Mouse (Mus musculus) hindbrain, embryonic 14.5 days (tissue): ENCODE measurements at regions not wholly inside any gene's neighbourhood (a gene's known extent, or its start where the extent isn't known, plus 50 kb on each side); places are given as distances from the start of the nearest gene placed in this dataset.

Experiments
- ATAC-seq: fragments of 200-750 bp; cut with Nextera tagmentation; 2 replicates; pipeline ENCODE4 v1.8.0; 2017; ENCODE audit warnings: moderate number of reproducible peaks, mild to moderate bottlenecking, moderate TSS enrichment, moderate library complexity; ENCODE audit not compliant: low FRiP score
- DNase-seq: peaks from one replicate; pipeline ENCODE4 v3.0.0-alpha.2; 2015; ENCODE audit warnings: low spot score
- H3K27ac ChIP-seq: fragments of 300-500 bp; sonication (generic); 2 replicates; pipeline ENCODE4 v1.5.1; 2014; ENCODE audit warnings: mild to moderate bottlenecking, moderate library complexity
- H3K27me3 ChIP-seq: fragments of 300-500 bp; sonication (generic); 2 replicates; pipeline ENCODE4 v1.6.1; 2014; ENCODE audit warnings: mild to moderate bottlenecking, low read length, mixed read lengths; ENCODE audit not compliant: control insufficient read depth, insufficient read depth
- H3K36me3 ChIP-seq: fragments of 300-500 bp; sonication (generic); replicated peaks from 2 replicates; pipeline ENCODE4 v1.6.1; 2014; ENCODE audit not compliant: control insufficient read depth, insufficient read depth
- H3K4me1 ChIP-seq: fragments of 300-500 bp; sonication (generic); replicated peaks from 2 replicates; pipeline ENCODE4 v1.6.1; 2014; ENCODE audit warnings: antibody characterized with exemption, low read length, mixed read lengths; ENCODE audit not compliant: control insufficient read depth, insufficient read depth
- H3K4me2 ChIP-seq: fragments of 300-500 bp; sonication (generic); replicated peaks from 2 replicates; pipeline ENCODE4 v1.6.1; 2014; ENCODE audit warnings: mild to moderate bottlenecking, moderate library complexity
- H3K4me3 ChIP-seq: fragments of 300-500 bp; sonication (generic); replicated peaks from 2 replicates; pipeline ENCODE4 v1.5.1; 2014; ENCODE audit warnings: mild to moderate bottlenecking, low read length
- H3K9ac ChIP-seq: fragments of 300-500 bp; sonication (generic); 2 replicates; pipeline ENCODE4 v1.6.1; 2014
- H3K9me3 ChIP-seq: fragments of 300-500 bp; sonication (generic); 2 replicates; pipeline ENCODE4 v1.6.1; 2016; ENCODE audit warnings: low read length; ENCODE audit not compliant: control insufficient read depth
- WGBS: fragments of 180-500 bp; shearing (Covaris S2); extraction: QIAGEN DNeasy Blood & Tissue Kit; methylation state at CpG from one replicate; pipeline ENCODE4 v1.1.7; 2014; 5-methylcytosine and 5-hydroxymethylcytosine counted together

DNA sequence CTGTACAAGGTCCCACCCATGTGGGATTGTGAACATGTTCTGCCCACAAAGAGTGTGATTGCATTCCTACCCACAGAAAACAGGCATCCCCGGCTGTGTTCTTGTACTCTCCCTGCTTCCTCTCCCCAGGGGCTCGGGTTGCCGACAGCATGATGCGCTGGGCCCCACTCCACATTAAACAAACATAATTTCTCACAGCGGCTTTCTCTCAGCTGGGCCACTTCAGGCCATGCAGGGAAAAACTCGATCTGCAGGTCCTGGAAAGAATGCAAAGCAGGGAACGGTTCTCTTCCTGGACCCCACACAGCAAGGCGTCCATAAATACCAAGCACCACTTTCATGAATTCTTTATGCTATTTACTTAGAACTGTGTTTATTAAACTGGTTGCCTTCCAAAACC lies 152.7 kb upstream of the Fam19a5 start:
- no peak overlapping the region for H3K27ac ChIP-seq
- ATAC-seq (no peak), DNase-seq (no peak)
- no peaks in the 10 kb centered on the region for H3K27me3 ChIP-seq
- H3K4me1 ChIP-seq: no peaks in the 10 kb centered on the region
- no peak overlapping the region for H3K4me2 ChIP-seq
- no peak overlapping the region for H3K9ac ChIP-seq
- H3K4me3 ChIP-seq: no peak overlapping the region
- H3K36me3 ChIP-seq: no peaks in the 10 kb centered on the region
- 37% methylated on average over 8 of the region's 8 CpGs for WGBS
- H3K9me3 ChIP-seq: no peaks in the 10 kb centered on the region

- Histone ChIP-seq H3K4me3 (no peak overlapping the region), H3K27me3 (no peaks in the 10 kb centered on the region), H3K27ac (no peak overlapping the region), H3K4me1 (no peaks in the 10 kb centered on the region), H3K9me3 (no peaks in the 10 kb centered on the region), H3K9ac (no peak overlapping the region), H3K36me3 (no peaks in the 10 kb centered on the region), H3K4me2 (no peak overlapping the region)
- WGBS: 57% methylated on average over 4 of the region's 4 CpGs
- DNase-seq: no peak
- no peak for ATAC-seq
Observed at GRCm38 (mm10) chr15:87398396-87398795, 145.7 kb upstream of the Fam19a5 start.

- Histone ChIP-seq H3K27me3 (no peaks in the 10 kb centered on the region), H3K4me3 (no peak overlapping the region), H3K9ac (no peak overlapping the region), H3K4me2 (no peak overlapping the region), H3K36me3 (no peaks in the 10 kb centered on the region), H3K27ac (no peak overlapping the region), H3K4me1 (no peaks in the 10 kb centered on the region), H3K9me3 (no peaks in the 10 kb centered on the region)
- WGBS: 86% methylated on average over 5 of the region's 5 CpGs
- no peak for DNase-seq
- ATAC-seq: no peak
Observed at GRCm38 (mm10) chr15:87405689-87406088, 138.4 kb upstream of the Fam19a5 start.

DNA sequence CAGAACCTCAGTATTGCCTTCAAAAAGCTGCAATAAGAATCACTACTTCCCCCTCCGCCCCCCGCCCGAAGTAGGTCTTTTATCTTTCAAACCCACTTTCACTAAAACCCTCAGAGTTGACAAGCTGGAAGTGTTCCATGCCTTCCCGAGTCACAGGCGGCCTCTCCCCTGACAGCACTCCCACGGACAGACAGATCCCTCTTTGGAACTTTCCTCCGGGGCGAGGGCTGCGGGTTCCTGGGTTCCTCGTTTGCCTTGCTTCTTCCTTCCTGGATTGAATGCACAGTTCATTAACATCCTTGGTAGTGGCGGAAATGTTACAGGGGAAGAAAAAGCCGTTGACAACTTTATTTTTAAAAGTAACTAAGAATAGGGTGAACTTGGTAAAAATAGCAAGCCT lies 132.1 kb upstream of the Fam19a5 start:
- 71% methylated on average over 12 of the region's 12 CpGs for WGBS

GRCm38 (mm10) chr15:87415996-87416395 lies 128.1 kb upstream of the Fam19a5 start:
- Histone ChIP-seq H3K27me3 (no peaks in the 10 kb centered on the region), H3K9me3 (no peaks in the 10 kb centered on the region), H3K4me1 (no peaks in the 10 kb centered on the region), H3K36me3 (no peaks in the 10 kb centered on the region), H3K4me2 (no peak overlapping the region), H3K4me3 (no peak overlapping the region), H3K9ac (no peak overlapping the region), H3K27ac (no peak overlapping the region)
- WGBS: 91% methylated on average over 7 of the region's 7 CpGs
- ATAC-seq: no peak
- DNase-seq: no peak

More for the DNA sequence above, 132.1 kb upstream of the Fam19a5 start:
- no peaks in the 10 kb centered on the region for H3K36me3 ChIP-seq
- DNase-seq: no peak
- H3K27ac ChIP-seq: no peak overlapping the region
- no peaks in the 10 kb centered on the region for H3K4me1 ChIP-seq
- no peak overlapping the region for H3K4me3 ChIP-seq
- no peak for ATAC-seq
- no peaks in the 10 kb centered on the region for H3K27me3 ChIP-seq
- H3K9me3 ChIP-seq: no peaks in the 10 kb centered on the region
- H3K4me2 ChIP-seq: no peak overlapping the region
- no peak overlapping the region for H3K9ac ChIP-seq

GRCm38 (mm10) chr15:87421743-87422142 lies 122.4 kb upstream of the Fam19a5 start:
- WGBS: 80% methylated on average over 4 of the region's 4 CpGs
- H3K27ac ChIP-seq: no peak overlapping the region

GRCm38 (mm10) chr15:87433306-87433705 lies 110.8 kb upstream of the Fam19a5 start:
- ATAC-seq (no peak), DNase-seq (no peak)
- H3K27me3 ChIP-seq: no peaks in the 10 kb centered on the region
- H3K4me2 ChIP-seq: no peak overlapping the region
- H3K4me1 ChIP-seq: no peaks in the 10 kb centered on the region
- H3K36me3 ChIP-seq: no peaks in the 10 kb centered on the region
- H3K4me3 ChIP-seq: no peak overlapping the region
- H3K27ac ChIP-seq: no peak overlapping the region
- H3K9me3 ChIP-seq: no peaks in the 10 kb centered on the region
- no peak overlapping the region for H3K9ac ChIP-seq
- WGBS: 93% methylated on average over 6 of the region's 6 CpGs

More at GRCm38 (mm10) chr15:87421743-87422142, 122.4 kb upstream of the Fam19a5 start:
- no peak for ATAC-seq
- Histone ChIP-seq H3K27me3 (no peaks in the 10 kb centered on the region), H3K4me1 (no peaks in the 10 kb centered on the region), H3K36me3 (no peaks in the 10 kb centered on the region), H3K9ac (no peak overlapping the region), H3K4me3 (no peak overlapping the region), H3K9me3 (no peaks in the 10 kb centered on the region), H3K4me2 (no peak overlapping the region)
- DNase-seq: no peak

GRCm38 (mm10) chr15:87433901-87434300 lies 110.2 kb upstream of the Fam19a5 start:
- WGBS: 94% methylated on average over 12 of the region's 12 CpGs

GRCm38 (mm10) chr15:87435566-87435965 lies 108.5 kb upstream of the Fam19a5 start:
- Histone ChIP-seq H3K27ac (no peak overlapping the region), H3K4me3 (no peak overlapping the region), H3K4me2 (no peak overlapping the region), H3K4me1 (no peaks in the 10 kb centered on the region), H3K27me3 (no peaks in the 10 kb centered on the region), H3K36me3 (no peaks in the 10 kb centered on the region), H3K9me3 (no peaks in the 10 kb centered on the region), H3K9ac (no peak overlapping the region)
- ATAC-seq: no peak
- DNase-seq: no peak
- WGBS: 90% methylated on average over 2 of the region's 2 CpGs

More at GRCm38 (mm10) chr15:87433901-87434300, 110.2 kb upstream of the Fam19a5 start:
- ATAC-seq: no peak
- no peaks in the 10 kb centered on the region for H3K27me3 ChIP-seq
- H3K9me3 ChIP-seq: no peaks in the 10 kb centered on the region
- H3K36me3 ChIP-seq: no peaks in the 10 kb centered on the region
- no peaks in the 10 kb centered on the region for H3K4me1 ChIP-seq
- no peak overlapping the region for H3K4me3 ChIP-seq
- no peak for DNase-seq
- no peak overlapping the region for H3K4me2 ChIP-seq
- no peak overlapping the region for H3K27ac ChIP-seq
- no peak overlapping the region for H3K9ac ChIP-seq

- Histone ChIP-seq H3K4me3 (no peak overlapping the region), H3K9ac (no peak overlapping the region), H3K9me3 (no peaks in the 10 kb centered on the region), H3K27me3 (no peaks in the 10 kb centered on the region), H3K4me2 (no peak overlapping the region), H3K27ac (no peak overlapping the region), H3K4me1 (no peaks in the 10 kb centered on the region), H3K36me3 (no peaks in the 10 kb centered on the region)
- no peak for DNase-seq
- ATAC-seq: no peak
- 83% methylated on average over 5 of the region's 5 CpGs for WGBS
Observed at GRCm38 (mm10) chr15:87437611-87438010, 106.5 kb upstream of the Fam19a5 start.
